Mouse (Mus musculus) testis, adult 2 months (tissue): Measurements from ENCODE around the gene Ifi209.
"Not testable (repeated sequence)": the region's sequence is repeated elsewhere in the genome, so short reads cannot be mapped to it uniquely, and the experiment has no call there.

Experiments
- CTCF ChIP-seq: fragments of 200-500 bp; IDR thresholded peaks from 2 replicates; pipeline ENCODE4 v1.5.1; 2012; ENCODE audit warnings: low read depth, mild to moderate bottlenecking, inconsistent platforms, low read length, moderate library complexity; ENCODE audit not compliant: control insufficient read depth, insufficient read depth, insufficient replicate concordance
- POLR2A ChIP-seq: fragments of 200-500 bp; IDR thresholded peaks from 2 replicates; pipeline ENCODE4 v1.6.1; 2012; ENCODE audit warnings: low read depth, mild to moderate bottlenecking, inconsistent platforms, low read length, moderate library complexity; ENCODE audit not compliant: control insufficient read depth

GRCm38 (mm10) chr1:173598838-173599494 lies 31.8 kb upstream of the Ifi209 start, which contains the start of gene Ifi213:
- TF ChIP-seq CTCF, POLR2A: not testable (repeated sequence)
